Mouse (Mus musculus): ENCODE data around the gene Tnfrsf25. TPM values are rescaled to one million over a fixed set of nuclear protein-coding genes. Genes with fewer than 3 reads are reported as not detected.

Tnfrsf25 gene
- polyA plus RNA-seq, 1 experiment, result 0.95 TPM

DNA sequence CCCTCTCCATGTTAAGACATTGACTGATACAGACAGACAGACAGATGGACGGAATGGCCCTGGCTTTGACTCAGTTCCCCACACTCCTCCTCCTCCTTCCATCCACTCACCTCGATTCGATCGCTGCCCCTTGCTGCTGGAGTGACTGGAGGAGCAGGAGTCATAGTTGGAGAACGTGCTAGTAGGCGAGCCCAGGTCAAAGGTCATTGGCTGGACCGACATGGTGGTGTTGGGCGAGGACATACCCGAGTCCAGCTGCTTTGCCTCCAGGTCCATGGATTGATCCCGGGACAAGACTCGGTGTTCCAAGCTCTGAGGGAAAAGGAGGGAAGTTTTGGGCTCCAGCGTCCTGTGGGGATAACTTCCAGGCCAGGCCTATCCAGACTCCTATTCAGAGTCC is 19.6 kb downstream of the Tnfrsf25 start:
- TF ChIP-seq MYOG (IDR thresholded peaks at IDR 0.05; ENCODE audit: control insufficient read depth, extremely low read depth, insufficient read length), result no peak
- TF ChIP-seq CEBPB (IDR thresholded peaks at IDR 0.05; ENCODE audit: low read depth), result no peak
- Histone ChIP-seq H3K36me3 (ENCODE audit: control insufficient read depth, insufficient read depth) (no peaks in the 10 kb centered on the region), H3ac (ENCODE audit: control insufficient read depth, insufficient read length, low read depth) (no peak overlapping the region), H3K79me2 (ENCODE audit: control insufficient read depth, insufficient read depth) (no peaks in the 10 kb centered on the region), H3K79me3 (ENCODE audit: low read depth) (no peaks in the 10 kb centered on the region), H3K27me3 (ENCODE audit: control insufficient read depth, insufficient read depth, insufficient read length) (peaks cover 14% of the 10 kb centered on the region), H3K4me3 (ENCODE audit: insufficient read depth, poor library complexity, severe bottlenecking) (no peak overlapping the region)

DNA sequence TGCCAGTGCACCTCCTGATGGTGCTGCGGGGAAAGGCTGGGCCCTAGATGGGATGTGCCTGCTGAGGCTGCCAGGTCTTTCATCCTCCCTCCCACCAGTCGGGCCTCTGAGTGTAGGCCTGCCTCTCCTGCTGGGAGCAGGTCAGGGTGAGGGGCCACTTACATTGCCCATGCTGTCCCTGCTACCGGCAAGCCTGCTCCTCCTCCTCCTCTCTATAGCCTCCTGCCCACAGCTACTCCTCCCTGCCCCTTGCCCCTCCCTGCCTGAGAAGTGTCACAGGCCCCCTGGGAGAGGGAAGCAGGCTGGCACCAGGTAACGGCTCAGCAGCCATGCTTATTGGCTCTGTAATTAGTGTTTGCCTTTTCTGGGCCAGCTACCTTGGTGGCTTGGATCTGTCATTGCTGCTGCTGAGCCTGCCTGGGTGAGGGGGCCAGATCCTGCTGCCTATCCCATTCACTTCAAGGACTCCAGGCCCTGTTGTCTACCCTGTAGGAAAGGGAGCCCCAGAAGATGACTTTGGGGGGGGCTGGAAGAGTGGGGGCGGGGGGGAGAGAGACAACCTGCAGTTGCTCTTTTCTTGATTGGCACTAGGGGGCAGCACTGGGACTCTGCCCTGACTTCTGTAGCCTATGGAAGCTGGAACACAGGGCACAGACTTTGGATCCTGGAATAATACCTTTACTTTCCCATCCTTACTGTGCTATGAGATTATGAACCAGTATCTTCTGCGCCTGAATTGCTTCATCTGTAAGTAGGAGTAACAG is 20.6 kb downstream of the Tnfrsf25 start:
- H3K27me3 ChIP-seq (ENCODE audit: control insufficient read depth, insufficient read depth, insufficient read length), result peaks cover 22% of the 10 kb centered on the region
- TF ChIP-seq FOSL1 (IDR thresholded peaks at IDR 0.05; ENCODE audit: insufficient read depth, low read length, poor library complexity, severe bottlenecking) (no peak), MYOD1 (IDR thresholded peaks at IDR 0.05; ENCODE audit: control insufficient read depth, insufficient read length, low read depth) (no peak), MYOG (IDR thresholded peaks at IDR 0.05; ENCODE audit: control insufficient read depth, extremely low read depth, insufficient read length) (no peak), CTCF (IDR thresholded peaks at IDR 0.05; ENCODE audit: control insufficient read depth, insufficient read depth, insufficient read length) (no peak), USF1 (IDR thresholded peaks at IDR 0.05; ENCODE audit: low read depth) (no peak), MAX (IDR thresholded peaks at IDR 0.05) (no peak), CEBPB (IDR thresholded peaks at IDR 0.05; ENCODE audit: low read depth) (no peak)
- H3K79me3 ChIP-seq (ENCODE audit: low read depth), result no peaks in the 10 kb centered on the region
- H3ac ChIP-seq (ENCODE audit: control insufficient read depth, insufficient read length, low read depth), result no peak overlapping the region
- H3K79me2 ChIP-seq (ENCODE audit: control insufficient read depth, insufficient read depth), result no peaks in the 10 kb centered on the region
- no peaks in the 10 kb centered on the region for H3K36me3 ChIP-seq (ENCODE audit: control insufficient read depth, insufficient read depth)
- no peak overlapping the region for H3K4me3 ChIP-seq (ENCODE audit: insufficient read depth, poor library complexity, severe bottlenecking)

DNA sequence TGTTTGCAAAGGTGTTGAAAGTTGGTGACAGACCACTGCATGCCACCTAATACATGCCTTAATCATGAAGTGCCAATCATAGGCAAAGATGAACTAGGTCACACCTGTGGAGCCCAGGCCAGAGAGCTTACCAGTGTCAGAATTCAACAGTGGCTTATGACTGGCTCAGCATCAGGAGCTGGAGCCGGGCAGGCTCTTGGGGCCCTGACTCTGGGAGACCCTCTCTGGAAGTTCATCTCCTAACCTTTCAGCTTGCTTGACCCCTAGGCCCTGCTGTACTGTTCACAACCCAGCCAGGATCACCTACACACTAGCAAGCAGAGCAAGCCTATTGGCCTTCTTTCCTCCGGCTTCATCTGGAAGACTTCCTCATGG is 21.1 kb downstream of the Tnfrsf25 start:
- Histone ChIP-seq H3K79me3 (ENCODE audit: low read depth) (no peaks in the 10 kb centered on the region), H3K36me3 (ENCODE audit: control insufficient read depth, insufficient read depth) (no peaks in the 10 kb centered on the region), H3K4me3 (ENCODE audit: insufficient read depth, poor library complexity, severe bottlenecking) (no peak overlapping the region), H3K27me3 (ENCODE audit: control insufficient read depth, insufficient read depth, insufficient read length) (peaks cover 24% of the 10 kb centered on the region), H3K79me2 (ENCODE audit: control insufficient read depth, insufficient read depth) (no peaks in the 10 kb centered on the region), H3ac (ENCODE audit: control insufficient read depth, insufficient read length, low read depth) (no peak overlapping the region)
- TF ChIP-seq USF1 (IDR thresholded peaks at IDR 0.05; ENCODE audit: low read depth) (no peak), CTCF (IDR thresholded peaks at IDR 0.05; ENCODE audit: control insufficient read depth, insufficient read depth, insufficient read length) (no peak), FOSL1 (IDR thresholded peaks at IDR 0.05; ENCODE audit: insufficient read depth, low read length, poor library complexity, severe bottlenecking) (no peak), MAX (IDR thresholded peaks at IDR 0.05) (no peak), MYOG (IDR thresholded peaks at IDR 0.05; ENCODE audit: control insufficient read depth, extremely low read depth, insufficient read length) (no peak), MYOD1 (IDR thresholded peaks at IDR 0.05; ENCODE audit: control insufficient read depth, insufficient read length, low read depth) (no peak), CEBPB (IDR thresholded peaks at IDR 0.05; ENCODE audit: low read depth) (no peak)

DNA sequence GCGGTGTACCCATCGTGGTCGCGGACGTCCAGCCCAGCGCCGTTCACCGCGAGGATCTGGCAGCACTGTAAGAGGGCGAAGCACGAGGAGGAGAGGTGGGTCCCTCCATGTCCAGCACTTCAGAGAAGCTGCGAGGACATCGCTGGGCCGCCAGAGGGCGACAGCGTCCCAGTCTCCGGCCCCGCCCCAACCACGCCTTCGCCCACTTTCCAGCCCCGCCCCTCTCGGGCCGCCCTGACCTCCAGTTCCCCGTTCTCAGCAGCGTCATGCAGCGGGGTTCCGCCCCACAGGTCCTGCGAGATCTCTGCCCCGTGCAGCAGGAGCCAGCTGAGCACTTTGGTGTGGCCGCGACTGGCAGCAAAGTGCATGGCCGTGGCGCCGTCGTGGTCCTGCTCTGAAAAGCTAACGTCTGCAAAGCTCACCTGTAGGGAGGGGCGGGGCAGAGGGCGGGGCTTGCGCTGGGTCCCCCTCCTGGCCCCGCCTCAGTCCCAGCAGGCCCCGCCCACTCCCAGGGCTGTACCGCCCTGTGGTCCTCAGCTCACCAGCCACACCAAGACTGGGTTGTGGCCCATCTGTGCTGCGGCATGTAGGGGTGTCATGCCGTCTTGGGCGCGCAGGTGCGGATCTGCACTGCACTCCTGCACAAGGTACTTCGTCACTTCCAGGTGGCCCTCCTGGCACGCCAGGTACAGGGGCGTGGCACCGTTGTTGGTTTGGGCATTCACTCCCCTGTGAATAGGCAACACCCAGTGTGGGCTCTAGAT is 22.9 kb downstream of the Tnfrsf25 start:
- Histone ChIP-seq H3K36me3 (ENCODE audit: control insufficient read depth, insufficient read depth) (no peaks in the 10 kb centered on the region), H3K79me2 (ENCODE audit: control insufficient read depth, insufficient read depth) (no peaks in the 10 kb centered on the region), H3K4me3 (ENCODE audit: insufficient read depth, poor library complexity, severe bottlenecking) (no peak overlapping the region), H3K79me3 (ENCODE audit: low read depth) (no peaks in the 10 kb centered on the region), H3ac (ENCODE audit: control insufficient read depth, insufficient read length, low read depth) (peak overlapping the region; percentile 50), H3K27me3 (ENCODE audit: control insufficient read depth, insufficient read depth, insufficient read length) (peaks cover 20% of the 10 kb centered on the region)
- TF ChIP-seq CTCF (IDR thresholded peaks at IDR 0.05; ENCODE audit: control insufficient read depth, insufficient read depth, insufficient read length) (peak; percentile 96), MAX (IDR thresholded peaks at IDR 0.05) (no peak)

DNA sequence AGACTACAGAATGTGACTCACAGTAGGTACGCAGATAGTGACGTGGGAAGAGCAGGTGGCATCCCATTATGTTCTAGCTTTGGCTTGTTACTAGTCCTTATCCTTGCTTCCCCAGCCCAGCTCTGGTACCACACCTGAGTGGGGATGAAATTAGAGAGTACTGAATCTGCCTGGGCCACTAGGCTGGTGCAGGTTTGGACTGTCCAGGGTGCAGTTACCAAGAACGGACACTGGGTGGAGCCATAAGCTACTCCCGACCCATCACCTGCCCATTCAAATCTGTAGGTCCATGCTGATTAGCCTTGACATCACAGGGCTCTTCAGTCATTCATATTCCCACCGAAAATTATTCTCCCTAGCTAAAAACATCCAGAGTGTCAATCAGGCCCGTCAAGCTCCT is 24.7 kb downstream of the Tnfrsf25 start:
- H3K27me3 ChIP-seq (ENCODE audit: control insufficient read depth, insufficient read depth, insufficient read length), result peaks cover 26% of the 10 kb centered on the region
- no peak overlapping the region for H3ac ChIP-seq (ENCODE audit: control insufficient read depth, insufficient read length, low read depth)
- H3K79me2 ChIP-seq (ENCODE audit: control insufficient read depth, insufficient read depth), result no peaks in the 10 kb centered on the region
- TF ChIP-seq MYOG (IDR thresholded peaks at IDR 0.05; ENCODE audit: control insufficient read depth, extremely low read depth, insufficient read length) (no peak), CTCF (IDR thresholded peaks at IDR 0.05; ENCODE audit: control insufficient read depth, insufficient read depth, insufficient read length) (peak; percentile 52)
- H3K79me3 ChIP-seq (ENCODE audit: low read depth), result no peaks in the 10 kb centered on the region
- H3K36me3 ChIP-seq (ENCODE audit: control insufficient read depth, insufficient read depth), result no peaks in the 10 kb centered on the region
- no peak overlapping the region for H3K4me3 ChIP-seq (ENCODE audit: insufficient read depth, poor library complexity, severe bottlenecking)

DNA sequence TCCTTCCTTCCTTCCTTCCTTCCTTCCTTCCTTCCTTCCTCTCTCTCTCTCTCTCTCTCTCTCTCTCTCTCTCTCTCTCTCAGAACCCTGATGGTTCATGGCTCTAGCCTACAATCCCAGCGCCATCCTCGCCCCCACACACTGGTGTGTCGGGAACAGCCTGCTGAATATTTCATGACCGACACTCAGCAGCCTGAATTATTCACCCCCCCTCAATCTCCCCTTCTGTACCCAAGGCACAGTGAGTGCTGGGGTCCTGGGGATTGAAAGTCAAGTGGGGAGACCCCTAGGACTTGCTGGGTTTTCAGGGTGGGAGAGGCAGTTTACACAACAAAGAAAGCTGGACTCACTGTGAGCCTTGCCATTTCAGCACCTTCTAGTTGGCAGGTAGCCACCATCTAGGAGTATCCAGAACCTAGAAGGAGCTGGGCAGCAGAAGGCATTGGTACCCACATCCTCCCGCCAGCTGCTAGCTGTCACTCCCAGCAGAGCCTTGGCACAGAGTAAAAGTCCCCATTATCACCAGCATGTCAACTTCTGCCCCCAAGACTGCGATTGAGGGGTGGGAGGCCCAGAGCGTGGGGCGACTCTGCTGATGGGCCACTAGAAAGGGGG is 25.9 kb downstream of the Tnfrsf25 start:
- Histone ChIP-seq H3K79me2 (ENCODE audit: control insufficient read depth, insufficient read depth) (no peaks in the 10 kb centered on the region), H3K79me3 (ENCODE audit: low read depth) (no peaks in the 10 kb centered on the region), H3K36me3 (ENCODE audit: control insufficient read depth, insufficient read depth) (no peaks in the 10 kb centered on the region), H3ac (ENCODE audit: control insufficient read depth, insufficient read length, low read depth) (no peak overlapping the region), H3K4me3 (ENCODE audit: insufficient read depth, poor library complexity, severe bottlenecking) (no peak overlapping the region), H3K27me3 (ENCODE audit: control insufficient read depth, insufficient read depth, insufficient read length) (peaks cover 31% of the 10 kb centered on the region)
- TF ChIP-seq CTCF (IDR thresholded peaks at IDR 0.05; ENCODE audit: control insufficient read depth, insufficient read depth, insufficient read length), result no peak
- TF ChIP-seq MYOD1 (IDR thresholded peaks at IDR 0.05; ENCODE audit: control insufficient read depth, insufficient read length, low read depth), result no peak
- no peak for TF ChIP-seq MAX (IDR thresholded peaks at IDR 0.05)
- TF ChIP-seq CEBPB (IDR thresholded peaks at IDR 0.05; ENCODE audit: low read depth), result no peak

All from C2C12 (cell line).